Mouse (Mus musculus) bone marrow, adult 2 months (tissue): ENCODE data around the gene Cir1.

ENCODE experiments used
- CTCF ChIP-seq: fragments of 200-500 bp; IDR thresholded peaks from 2 replicates; pipeline ENCODE4 v1.5.1; 2011; ENCODE audit warnings: low read length, control low read depth; ENCODE audit not compliant: control insufficient read depth, insufficient read depth
- POLR2A ChIP-seq: fragments of 200-500 bp; IDR thresholded peaks from 2 replicates; pipeline ENCODE4 v1.6.1; 2011; ENCODE audit warnings: low read depth, mild to moderate bottlenecking, control low read depth, low read length, borderline replicate concordance; ENCODE audit not compliant: control insufficient read depth

- TF ChIP-seq POLR2A (no peak), CTCF (no peak)
Measured at GRCm38 (mm10) chr2:73351496-73351895, 39.0 kb upstream of the Cir1 start.
